Mouse (Mus musculus): ENCODE data around the gene Nfkbia. TPM values are rescaled to one million over a fixed set of nuclear protein-coding genes. Genes with fewer than 3 reads are reported as not detected.

Nfkbia gene
- polyA plus RNA-seq, 1 experiment from 2014 or later: 62.3 TPM

DNA sequence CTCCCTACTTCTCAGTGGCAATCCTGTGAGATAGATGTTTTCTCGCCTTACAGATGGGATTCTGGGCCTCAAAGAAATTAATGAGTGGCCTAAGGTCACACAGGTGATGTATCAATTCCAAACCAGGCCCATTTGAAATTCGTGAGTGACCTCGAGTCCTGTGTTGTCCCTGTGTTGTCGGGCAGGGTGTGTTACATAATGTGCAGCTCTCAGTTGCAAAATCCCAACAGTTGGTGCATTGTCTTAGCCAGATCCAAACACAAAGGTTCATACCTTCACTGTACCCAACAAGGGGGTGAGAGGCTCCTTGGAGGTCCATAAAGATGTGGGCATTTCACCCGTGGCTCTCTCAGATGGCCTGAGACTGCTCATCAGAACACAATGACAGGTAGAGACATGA, 52.0 kb downstream of the Nfkbia start:
- Histone ChIP-seq H3K4me1 (ENCODE audit: control insufficient read depth, insufficient read depth, low read depth, low read length) (peaks cover 9% of the 10 kb centered on the region), H3K36me3 (ENCODE audit: control insufficient read depth, insufficient read depth, low read length) (no peaks in the 10 kb centered on the region), H3K27me3 (replicated peaks; ENCODE audit: control insufficient read depth, insufficient read depth, low read length) (no peaks in the 10 kb centered on the region), H3K27ac (ENCODE audit: low read depth, low read length) (no peak overlapping the region), H3K4me2 (ENCODE audit: low read length) (no peak overlapping the region), H3K9me3 (ENCODE audit: control insufficient read depth, low read length) (no peaks in the 10 kb centered on the region), H3K4me3 (ENCODE audit: low read length) (no peak overlapping the region), H3K9ac (ENCODE audit: low read depth, low read length) (no peak overlapping the region)
- ATAC-seq: no peak
- 82% methylated on average over 5 of the region's 5 CpGs for WGBS

Other genes starting within 250 kb of the Nfkbia start
- 9.4 and 12.0 TPM in 2 replicates for gene 1110008L16Rik, start 193.1 kb downstream of the Nfkbia start, polyA plus RNA-seq (2015; fragmentation: Nextera tagmentation; extraction: Ambion mirVana)
- gene Ppp2r3c, start 189.6 kb downstream of the Nfkbia start, polyA plus RNA-seq (2015; fragmentation: Nextera tagmentation; extraction: Ambion mirVana): 18.0 and 23.2 TPM in 2 replicates
- gene Psma6, start 108.4 kb downstream of the Nfkbia start, polyA plus RNA-seq (2015; fragmentation: Nextera tagmentation; extraction: Ambion mirVana): 383 and 402 TPM in 2 replicates
- not detected in 2 replicates for gene Aldoart2, start 72.6 kb upstream of the Nfkbia start, polyA plus RNA-seq (2015; fragmentation: Nextera tagmentation; extraction: Ambion mirVana)
- 1.4 and 1.9 TPM in 2 replicates for gene Insm2, start 106.8 kb upstream of the Nfkbia start, polyA plus RNA-seq (2015; fragmentation: Nextera tagmentation; extraction: Ambion mirVana)

All from hindbrain, embryonic 16.5 days (tissue).